Mouse (Mus musculus): Measurements from ENCODE around the gene Ltb. TPM values are rescaled to one million over a fixed set of nuclear protein-coding genes. Genes with fewer than 3 reads are reported as not detected.

Ltb gene
- total and polyA plus RNA-seq, 3 experiments = 1.1 to 1.5 TPM; not detected in 1

- Histone ChIP-seq H3K4me1 (ENCODE audit: control insufficient read depth in 1 of 2, insufficient read depth in 2 of 2, low read length in 2 of 2) (peaks cover 10 to 29% of the 10 kb centered on the region in 2 experiments), H3K36me3 (ENCODE audit: control insufficient read depth in 1 of 2, insufficient read depth in 2 of 2, low read length in 2 of 2) (peaks cover 0 to 14% of the 10 kb centered on the region in 2 experiments; a peak in 2 of 4 replicates), H3K79me2 (ENCODE audit: control insufficient read depth, insufficient read depth, low read length, poor library complexity) (peaks cover 5% of the 10 kb centered on the region; the same call in 1 of the 2 replicates), H3K4me3 (ENCODE audit: control insufficient read depth in 1 of 2, insufficient read depth in 1 of 2, low read depth in 2 of 2, low read length in 2 of 2) (peak overlapping the region; percentile 71 to 74; a peak in 3 of 4 replicates), H3K27ac (ENCODE audit: control insufficient read depth, low read depth, low read length) (no peak overlapping the region), H3K9me3 (replicated peaks; ENCODE audit: insufficient read depth, low read length) (no peaks in the 10 kb centered on the region), H3K27me3 (ENCODE audit: control insufficient read depth in 1 of 2, insufficient read depth in 2 of 2, low read length in 2 of 2) (no peaks in the 10 kb centered on the region), H3K9ac (ENCODE audit: control insufficient read depth, low read depth, low read length, poor library complexity, severe bottlenecking) (0 out of 2 replicates have a peak overlapping the region, but pooled peaks have one; percentile 9)
- DNase-seq (ENCODE audit: low read depth, low spot score) = peak; percentile 31
- TF ChIP-seq MEF2A (IDR thresholded peaks at IDR 0.05; ENCODE audit: extremely low read depth, insufficient replicate concordance, low read depth, low read length, poor library complexity, severe bottlenecking) (no peak), KAT2A (conservative IDR thresholded peaks at IDR 0.05; ENCODE audit: low read depth, low read length) (no peak), TBP (IDR thresholded peaks at IDR 0.05; ENCODE audit: low read depth, low read length) (no peak), USF2 (IDR thresholded peaks at IDR 0.05; ENCODE audit: borderline replicate concordance in 1 of 2, insufficient read depth in 1 of 2, low read depth in 1 of 2, low read length in 2 of 2) (no peak), SIN3A (IDR thresholded peaks at IDR 0.05; ENCODE audit: low read length) (no peak), ELF1 (IDR thresholded peaks at IDR 0.05; ENCODE audit: low read depth, low read length) (no peak), ZMIZ1 (IDR thresholded peaks at IDR 0.05; ENCODE audit: low read depth, low read length) (no peak), NRF1 (IDR thresholded peaks at IDR 0.05; ENCODE audit: insufficient read depth, low read depth, low read length, poor library complexity, severe bottlenecking) (no peak), POLR2AphosphoS5 (IDR thresholded peaks at IDR 0.05; ENCODE audit: borderline replicate concordance, low read depth, low read length) (no peak), GABPA (IDR thresholded peaks at IDR 0.05; ENCODE audit: low read depth, low read length) (no peak)
Observed at GRCm38 (mm10) chr17:35197126-35197525, 2.9 kb downstream of the Ltb start.

GRCm38 (mm10) chr17:35198029-35198428, 3.8 kb downstream of the Ltb start:
- H3K27ac ChIP-seq (ENCODE audit: control insufficient read depth, low read depth, low read length) = no peak overlapping the region
- no peaks in the 10 kb centered on the region for H3K27me3 ChIP-seq (ENCODE audit: control insufficient read depth in 1 of 2, insufficient read depth in 2 of 2, low read length in 2 of 2)
- no peak for DNase-seq (ENCODE audit: low read depth, low spot score)
- TF ChIP-seq TBP (IDR thresholded peaks at IDR 0.05; ENCODE audit: low read depth, low read length) = no peak
- TF ChIP-seq ZC3H11A (IDR thresholded peaks at IDR 0.05; ENCODE audit: low read depth, low read length) = no peak
- TF ChIP-seq NELFE (IDR thresholded peaks at IDR 0.05; ENCODE audit: low read depth, low read length) = no peak
- no peak for TF ChIP-seq TCF12 (IDR thresholded peaks at IDR 0.05; ENCODE audit: low read depth, low read length)
- no peak for TF ChIP-seq MAZ (IDR thresholded peaks at IDR 0.05; ENCODE audit: low read depth, low read length)
- no peak for TF ChIP-seq MEF2A (IDR thresholded peaks at IDR 0.05; ENCODE audit: extremely low read depth, insufficient replicate concordance, low read depth, low read length, poor library complexity, severe bottlenecking)
- no peak for TF ChIP-seq MYC (IDR thresholded peaks at IDR 0.05; ENCODE audit: low read depth, low read length)
- no peak overlapping the region for H3K4me3 ChIP-seq (ENCODE audit: control insufficient read depth in 1 of 2, insufficient read depth in 1 of 2, low read depth in 2 of 2, low read length in 2 of 2)
- H3K36me3 ChIP-seq (ENCODE audit: control insufficient read depth in 1 of 2, insufficient read depth in 2 of 2, low read length in 2 of 2) = peaks cover 0 to 14% of the 10 kb centered on the region in 2 experiments; a peak in 2 of 4 replicates
- H3K9me3 ChIP-seq (replicated peaks; ENCODE audit: insufficient read depth, low read length) = no peaks in the 10 kb centered on the region
- H3K4me1 ChIP-seq (ENCODE audit: control insufficient read depth in 1 of 2, insufficient read depth in 2 of 2, low read length in 2 of 2) = peaks cover 10 to 25% of the 10 kb centered on the region in 2 experiments
- H3K9ac ChIP-seq (ENCODE audit: control insufficient read depth, low read depth, low read length, poor library complexity, severe bottlenecking) = no peak overlapping the region
- peaks cover 5% of the 10 kb centered on the region; the same call in 1 of the 2 replicates for H3K79me2 ChIP-seq (ENCODE audit: control insufficient read depth, insufficient read depth, low read length, poor library complexity)
